Mouse (Mus musculus) stomach, embryonic 14.5 days (tissue): ENCODE measurements around the gene Arhgdib. TPM values are rescaled to one million over a fixed set of nuclear protein-coding genes. Genes with fewer than 3 reads are reported as not detected.

Source experiments
- ATAC-seq: fragments of 200-750 bp; cut with Nextera tagmentation; 2 replicates; pipeline ENCODE4 v1.8.0; 2017; ENCODE audit warnings: low read depth, moderate TSS enrichment; ENCODE audit not compliant: insufficient number of reproducible peaks, insufficient read depth, low FRiP score
- H3K27ac ChIP-seq: fragments of 300-500 bp; sonication (generic); 2 replicates; pipeline ENCODE4 v1.5.1; 2014; ENCODE audit warnings: mild to moderate bottlenecking, low read length, moderate library complexity, mixed read lengths
- H3K27me3 ChIP-seq: fragments of 300-500 bp; sonication (generic); 2 replicates; pipeline ENCODE4 v1.6.1; 2014; ENCODE audit warnings: low read length, control low read depth, mixed read lengths; ENCODE audit not compliant: control insufficient read depth, insufficient read depth
- H3K36me3 ChIP-seq: fragments of 300-500 bp; sonication (generic); 2 replicates; pipeline ENCODE4 v1.6.1; 2014; ENCODE audit warnings: mild to moderate bottlenecking, control low read depth, low read length, moderate library complexity, mixed read lengths; ENCODE audit not compliant: control insufficient read depth, insufficient read depth
- H3K4me1 ChIP-seq: fragments of 300-500 bp; sonication (generic); 2 replicates; pipeline ENCODE4 v1.6.1; 2014; ENCODE audit warnings: low read length, control low read depth, mixed read lengths; ENCODE audit not compliant: control insufficient read depth, insufficient read depth
- H3K4me2 ChIP-seq: fragments of 300-500 bp; sonication (generic); replicated peaks from 2 replicates; pipeline ENCODE4 v1.6.1; 2014; ENCODE audit warnings: low read depth, low read length, control low read depth
- H3K4me3 ChIP-seq: fragments of 300-500 bp; sonication (generic); 2 replicates; pipeline ENCODE4 v1.5.1; 2014; ENCODE audit warnings: low read depth, low read length, control low read depth
- H3K9ac ChIP-seq: fragments of 300-500 bp; sonication (generic); replicated peaks from 2 replicates; pipeline ENCODE4 v1.6.1; 2014; ENCODE audit warnings: low read depth, mild to moderate bottlenecking, control low read depth, low read length, moderate library complexity, mixed read lengths
- H3K9me3 ChIP-seq: fragments of 300-500 bp; sonication (generic); 2 replicates; pipeline ENCODE4 v1.6.1; 2016; ENCODE audit warnings: low read depth, low read length, control low read depth; ENCODE audit not compliant: control insufficient read depth
- WGBS: fragments of 180-500 bp; shearing (Covaris S2); extraction: QIAGEN DNeasy Blood & Tissue Kit; methylation state at CpG from one replicate; pipeline ENCODE4 v1.1.7; 2014; 5-methylcytosine and 5-hydroxymethylcytosine counted together
- polyA plus RNA-seq: library from polyadenylated mRNA; unstranded; fragments of >200 nt; fragmentation: Nextera tagmentation; extraction: Ambion mirVana; gene quantifications from 2 replicates; pipeline ENCODE4 v1.2.1, GENCODE M21; 2014

The Arhgdib gene
- polyA plus RNA-seq: 53.3 and 58.0 TPM in 2 replicates

DNA sequence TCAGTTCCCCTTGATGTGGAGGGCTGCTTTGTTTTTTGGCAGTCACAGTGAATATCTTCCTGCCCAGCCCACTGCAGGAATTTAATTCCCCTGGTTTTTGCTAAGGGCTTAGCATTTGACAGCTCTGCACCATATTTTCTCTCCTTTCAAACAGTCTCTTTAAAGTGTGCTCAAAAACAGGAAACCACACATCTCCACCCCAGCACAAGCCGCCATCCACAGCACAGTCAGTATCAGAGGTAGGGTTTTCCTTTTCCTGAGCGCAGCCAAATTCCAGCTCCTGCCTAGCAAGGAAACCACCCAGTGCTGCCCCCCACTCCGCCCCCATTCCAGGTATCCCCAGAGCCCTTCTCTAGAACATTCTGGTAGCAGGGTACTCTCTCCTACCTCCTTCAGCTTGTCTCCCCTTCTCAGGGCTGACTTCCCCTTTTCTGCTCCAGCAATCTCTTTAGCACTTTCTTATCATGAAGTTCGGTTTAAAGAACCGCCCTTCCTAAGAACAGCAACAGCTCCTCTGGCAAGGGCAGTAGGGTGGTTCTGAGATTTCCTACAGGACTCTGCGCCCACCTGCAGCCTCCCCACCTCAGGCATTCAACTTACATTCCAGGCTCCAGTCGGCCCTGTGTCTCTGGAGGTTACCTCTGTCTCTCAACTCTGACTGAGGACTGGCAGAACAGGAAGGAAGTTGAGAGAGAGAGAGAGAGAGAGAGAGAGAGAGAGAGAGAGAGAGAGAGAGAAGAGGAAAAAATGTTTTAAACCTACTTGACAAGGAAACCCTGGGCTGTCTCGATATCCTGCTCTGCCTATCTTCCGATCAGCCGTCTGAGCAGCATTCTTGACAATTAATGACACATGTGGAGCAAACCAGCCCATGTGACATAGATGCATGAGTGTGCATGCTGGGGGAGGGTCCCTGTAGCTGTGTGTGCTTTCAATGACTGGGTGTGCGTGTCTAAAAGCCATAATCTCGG is at the start of gene Arhgdib:
Gene Arhgdib, minus strand, starts transcription at position 849 of the 971 bp plus-strand sequence.
- 22% methylated on average over 12 of the region's 12 CpGs for WGBS
- Histone ChIP-seq H3K36me3 (no peaks in the 10 kb centered on the region), H3K9ac (no peak within 1 kb of the TSS; the same call in 1 of the 2 replicates), H3K4me1 (peaks cover 16% of the 10 kb centered on the region), H3K27ac (peak within 1 kb of the TSS; percentile 83; the same call in 1 of the 2 replicates), H3K27me3 (no peaks in the 10 kb centered on the region), H3K4me2 (0 out of 2 replicates have a peak within 1 kb of the TSS, but pooled peaks have one; percentile 8), H3K4me3 (no peak within 1 kb of the TSS), H3K9me3 (no peaks in the 10 kb centered on the region)
- ATAC-seq: peak; percentile 47; the same call in 1 of the 2 replicates

DNA sequence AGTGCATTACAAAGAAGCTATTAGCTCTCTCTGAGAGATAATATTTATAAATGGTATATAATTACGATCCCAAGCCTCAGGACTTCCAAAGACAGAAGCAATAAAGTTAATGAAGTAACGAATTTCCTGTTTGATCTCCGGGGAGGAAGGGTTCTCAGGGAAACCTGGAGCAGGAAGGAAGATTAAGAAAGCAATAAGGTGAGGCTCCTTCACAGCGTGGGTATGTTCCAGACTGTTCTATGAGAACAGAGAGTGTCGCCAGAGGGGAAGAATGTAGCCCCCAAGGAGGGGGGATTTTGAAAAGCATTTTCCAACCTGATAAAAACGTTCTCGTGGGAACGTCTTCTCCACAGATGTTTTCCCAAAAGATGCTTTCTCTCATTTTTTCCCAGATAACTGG is 48.9 kb upstream of the Arhgdib start:
- no peak overlapping the region for H3K4me2 ChIP-seq
- no peaks in the 10 kb centered on the region for H3K36me3 ChIP-seq
- peaks cover 10% of the 10 kb centered on the region; the same call in 1 of the 2 replicates for H3K4me1 ChIP-seq
- no peak overlapping the region for H3K27ac ChIP-seq
- H3K4me3 ChIP-seq: no peak overlapping the region
- H3K9ac ChIP-seq: no peak overlapping the region
- 41% methylated on average over 8 of the region's 8 CpGs for WGBS
- H3K9me3 ChIP-seq: no peaks in the 10 kb centered on the region
- ATAC-seq: no peak
- no peaks in the 10 kb centered on the region for H3K27me3 ChIP-seq

DNA sequence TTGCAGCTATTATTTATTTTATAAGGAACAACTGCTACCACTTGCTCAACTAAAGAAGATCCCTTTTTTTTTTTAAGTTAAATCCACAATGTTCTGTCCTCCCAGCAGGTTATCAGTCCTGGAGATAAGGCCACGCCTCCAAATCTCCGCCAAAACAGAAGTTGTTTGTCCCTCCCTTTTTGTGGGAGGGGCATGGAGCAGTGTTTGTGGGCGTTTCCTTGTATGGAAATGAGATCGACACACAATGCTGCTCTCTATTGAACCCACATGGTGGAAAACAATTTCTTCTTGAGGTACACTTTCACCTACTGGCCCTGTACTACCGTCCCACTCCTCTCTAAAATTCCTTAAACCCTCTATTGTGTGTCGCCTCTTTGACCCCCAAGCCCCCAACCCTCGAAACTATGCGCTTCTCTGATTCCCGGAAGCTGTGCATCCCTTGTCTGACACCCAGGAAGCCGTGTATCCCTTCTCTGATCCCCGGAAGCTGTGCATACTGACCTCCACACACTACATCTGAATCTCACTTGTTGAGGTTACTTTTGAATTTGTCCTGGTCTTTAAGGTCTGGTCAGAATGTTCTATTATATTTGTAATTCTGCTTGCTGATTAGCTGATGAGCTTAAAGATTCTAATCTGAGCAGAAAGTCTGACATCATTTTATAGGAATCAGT is 48.3 kb upstream of the Arhgdib start:
- H3K9me3 ChIP-seq: no peaks in the 10 kb centered on the region
- ATAC-seq: no peak
- H3K9ac ChIP-seq: no peak overlapping the region
- 36% methylated on average over 11 of the region's 11 CpGs for WGBS
- H3K27ac ChIP-seq: no peak overlapping the region
- H3K36me3 ChIP-seq: no peaks in the 10 kb centered on the region
- no peak overlapping the region for H3K4me2 ChIP-seq
- peaks cover 15% of the 10 kb centered on the region; the same call in 1 of the 2 replicates for H3K4me1 ChIP-seq
- no peaks in the 10 kb centered on the region for H3K27me3 ChIP-seq
- H3K4me3 ChIP-seq: no peak overlapping the region

DNA sequence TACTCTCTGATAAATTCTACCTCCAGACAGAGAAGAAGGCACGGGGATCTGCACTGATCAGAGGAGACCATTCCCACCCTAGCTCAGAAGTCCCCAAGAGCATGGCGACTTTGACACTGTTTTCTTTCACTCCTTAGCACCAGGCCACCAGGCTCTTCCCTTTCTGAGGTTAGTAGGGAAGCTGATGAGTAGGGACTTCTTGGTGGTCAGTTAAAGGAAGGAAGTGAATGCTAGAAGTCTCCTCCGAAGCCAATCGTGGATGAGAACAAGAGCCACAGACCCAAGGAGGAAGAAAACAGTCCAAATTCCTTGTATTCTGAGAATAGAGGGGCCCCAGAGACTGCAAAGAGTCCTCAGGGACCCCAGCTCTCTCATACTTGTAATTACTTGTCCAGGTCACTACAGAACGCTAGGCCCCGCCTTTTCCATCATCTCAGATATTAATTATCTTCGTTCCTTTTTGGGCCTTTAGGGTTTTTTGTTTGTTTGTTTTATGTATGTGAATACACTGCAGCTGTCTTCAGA is 46.9 kb upstream of the Arhgdib start:
- ATAC-seq: no peak
- Histone ChIP-seq H3K9ac (no peak overlapping the region), H3K9me3 (no peaks in the 10 kb centered on the region), H3K4me2 (no peak overlapping the region), H3K27me3 (no peaks in the 10 kb centered on the region), H3K36me3 (no peaks in the 10 kb centered on the region), H3K27ac (no peak overlapping the region), H3K4me3 (no peak overlapping the region), H3K4me1 (peaks cover 15% of the 10 kb centered on the region; the same call in 1 of the 2 replicates)
- WGBS: 87% methylated on average over 7 of the region's 7 CpGs

DNA sequence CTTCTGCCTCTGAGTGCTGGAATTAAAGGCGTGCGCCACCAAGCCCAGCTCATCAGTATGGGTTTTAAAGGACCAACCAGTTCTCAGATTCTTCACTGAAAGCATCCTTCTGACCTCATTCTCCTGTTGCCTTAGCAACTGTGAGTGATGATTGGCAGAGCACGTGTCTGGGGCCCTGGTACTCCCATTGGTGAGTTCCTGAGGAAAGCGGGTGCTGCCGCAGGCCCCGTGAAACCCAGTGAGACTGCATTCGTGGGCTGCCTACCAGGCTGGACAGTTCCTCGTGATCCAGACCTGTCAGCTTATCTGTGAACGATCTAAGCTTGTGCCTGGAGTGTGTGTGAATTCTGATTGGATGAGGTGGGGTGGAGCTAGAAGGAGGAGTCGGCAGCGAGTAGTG is 45.0 kb upstream of the Arhgdib start:
- WGBS: 48% methylated on average over 11 of the region's 11 CpGs
- peaks cover 15% of the 10 kb centered on the region; the same call in 1 of the 2 replicates for H3K4me1 ChIP-seq
- H3K9me3 ChIP-seq: no peaks in the 10 kb centered on the region
- H3K9ac ChIP-seq: no peak overlapping the region
- H3K36me3 ChIP-seq: no peaks in the 10 kb centered on the region
- H3K27ac ChIP-seq: no peak overlapping the region
- H3K4me3 ChIP-seq: no peak overlapping the region
- no peaks in the 10 kb centered on the region for H3K27me3 ChIP-seq
- no peak overlapping the region for H3K4me2 ChIP-seq
- no peak for ATAC-seq

DNA sequence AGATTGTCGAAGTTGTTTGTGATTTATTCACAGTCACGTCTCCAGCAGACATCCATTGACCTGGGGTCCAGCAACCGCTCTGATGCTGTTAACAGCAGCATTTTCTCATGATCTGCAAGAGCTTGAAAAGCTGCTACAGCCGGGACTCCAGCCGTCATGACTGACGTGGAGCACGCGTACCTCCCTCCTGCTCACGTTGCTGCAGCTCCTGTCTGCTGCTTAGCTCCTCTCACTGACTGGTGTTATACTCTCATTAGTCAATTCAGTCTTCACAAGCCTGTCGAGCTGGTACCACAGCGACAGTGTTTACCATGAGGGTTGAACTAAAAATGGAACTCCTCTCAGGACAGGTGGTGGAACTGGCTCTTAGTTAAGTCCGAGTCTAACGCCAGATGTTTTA is 44.3 kb upstream of the Arhgdib start:
- 16% methylated on average over 13 of the region's 13 CpGs for WGBS
- H3K9ac ChIP-seq: no peak overlapping the region
- no peaks in the 10 kb centered on the region for H3K27me3 ChIP-seq
- ATAC-seq: no peak; the same call in 1 of the 2 replicates
- H3K4me2 ChIP-seq: 0 out of 2 replicates have a peak overlapping the region, but pooled peaks have one; percentile 18
- H3K36me3 ChIP-seq: no peaks in the 10 kb centered on the region
- H3K4me1 ChIP-seq: peaks cover 15% of the 10 kb centered on the region; the same call in 1 of the 2 replicates
- H3K4me3 ChIP-seq: no peak overlapping the region
- H3K9me3 ChIP-seq: no peaks in the 10 kb centered on the region
- H3K27ac ChIP-seq: no peak overlapping the region

DNA sequence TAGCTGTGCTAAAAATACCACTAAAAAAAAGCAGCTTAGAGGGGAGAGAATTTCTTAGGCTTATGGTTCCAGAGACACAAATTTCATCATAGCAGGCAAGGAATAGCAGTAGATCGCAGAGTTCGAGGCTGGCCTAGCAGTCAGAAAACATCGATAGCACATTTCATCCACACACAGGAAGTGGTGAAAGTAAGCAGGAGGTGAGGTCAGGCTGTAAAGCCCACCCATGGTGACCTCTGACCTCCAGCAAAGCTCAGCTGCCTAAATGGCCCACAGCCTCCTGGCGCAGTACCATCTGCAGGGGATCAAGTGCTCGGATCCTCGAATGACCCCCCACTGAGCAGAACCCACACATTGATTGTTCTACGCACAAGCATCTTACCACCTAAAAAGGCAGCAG is 41.5 kb upstream of the Arhgdib start:
- no peak overlapping the region for H3K9ac ChIP-seq
- 62% methylated on average over 7 of the region's 7 CpGs for WGBS

DNA sequence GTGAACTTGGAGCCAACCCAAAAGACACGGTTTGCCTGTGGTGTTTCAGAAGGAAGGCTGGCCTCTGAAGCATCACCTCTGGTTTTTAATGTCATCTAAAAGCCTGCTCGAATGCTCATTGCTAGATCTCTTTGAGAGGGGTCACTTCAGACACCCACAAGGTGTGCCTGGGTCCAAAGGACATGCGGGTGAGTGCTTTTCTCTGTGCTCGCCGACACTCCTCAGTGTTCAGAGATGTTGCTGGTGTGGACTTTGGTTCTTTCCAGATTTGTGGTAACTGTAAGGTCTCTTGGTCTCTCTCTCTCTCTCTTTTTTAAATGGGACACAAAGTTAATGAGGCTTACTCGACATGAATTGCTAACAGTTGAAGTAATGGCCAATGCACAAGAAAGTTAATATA is 40.9 kb upstream of the Arhgdib start:
- 87% methylated on average over 6 of the region's 6 CpGs for WGBS
- no peak overlapping the region for H3K4me2 ChIP-seq
- H3K4me1 ChIP-seq: peaks cover 15% of the 10 kb centered on the region; the same call in 1 of the 2 replicates
- H3K27ac ChIP-seq: no peak overlapping the region
- H3K4me3 ChIP-seq: no peak overlapping the region
- no peak overlapping the region for H3K9ac ChIP-seq
- no peaks in the 10 kb centered on the region for H3K27me3 ChIP-seq
- H3K9me3 ChIP-seq: no peaks in the 10 kb centered on the region
- ATAC-seq: no peak
- H3K36me3 ChIP-seq: no peaks in the 10 kb centered on the region

More for the DNA sequence above, 41.5 kb upstream of the Arhgdib start:
- Histone ChIP-seq H3K4me3 (no peak overlapping the region), H3K4me1 (peaks cover 15% of the 10 kb centered on the region; the same call in 1 of the 2 replicates), H3K36me3 (no peaks in the 10 kb centered on the region), H3K4me2 (no peak overlapping the region), H3K9me3 (no peaks in the 10 kb centered on the region), H3K27ac (no peak overlapping the region), H3K27me3 (no peaks in the 10 kb centered on the region)
- no peak for ATAC-seq
